Mouse (Mus musculus) ES-E14 (cell line): ENCODE results near the gene Oas1g. TPM values are rescaled to one million over a fixed set of nuclear protein-coding genes. Genes with fewer than 3 reads are reported as not detected.

Experiments
- DNase-seq: peaks from one replicate; pipeline ENCODE4 v3.0.0-alpha.2; 2013; ENCODE audit warnings: low read depth, low spot score
- H3K27ac ChIP-seq: 2 replicates; pipeline ENCODE4 v1.5.1; 2012; ENCODE audit warnings: low read depth, mild to moderate bottlenecking, low read length, moderate library complexity, mixed read lengths; ENCODE audit not compliant: poor library complexity, insufficient read depth, severe bottlenecking
- H3K36me3 ChIP-seq: 2 replicates; pipeline ENCODE4 v1.6.1; 2012; ENCODE audit warnings: mild to moderate bottlenecking, low read length, moderate library complexity, mixed read lengths; ENCODE audit not compliant: control insufficient read depth, poor library complexity, insufficient read depth, severe bottlenecking
- H3K4me1 ChIP-seq, 2 experiments: fragments of 150-350 bp in 1 of 2; sonication (generic) in 1 of 2; 2 replicates each; pipeline ENCODE4 v1.6.1; 2012; ENCODE audit warnings: low read length in 2 of 2, mild to moderate bottlenecking in 1 of 2, mixed read lengths in 1 of 2; ENCODE audit not compliant: control insufficient read depth in 2 of 2, insufficient read depth in 2 of 2, poor library complexity in 1 of 2
- H3K4me3 ChIP-seq, 2 experiments: fragments of 150-350 bp in 1 of 2; sonication (generic) in 1 of 2; 2 replicates each; pipeline ENCODE4 v1.5.1; 2012; ENCODE audit warnings: low read length in 2 of 2, low read depth in 1 of 2, mild to moderate bottlenecking in 1 of 2, mixed read lengths in 1 of 2; ENCODE audit not compliant: insufficient read depth in 1 of 2, poor library complexity in 1 of 2, severe bottlenecking in 1 of 2
- H3K9ac ChIP-seq: 2 replicates; pipeline ENCODE4 v1.6.1; 2012; ENCODE audit warnings: low read depth, mild to moderate bottlenecking, low read length, mixed read lengths; ENCODE audit not compliant: poor library complexity, insufficient read depth, severe bottlenecking
- H3K9me3 ChIP-seq: fragments of 150-350 bp; sonication (generic); 2 replicates; pipeline ENCODE4 v1.6.1; 2012; ENCODE audit warnings: low read depth, mild to moderate bottlenecking, low read length; ENCODE audit not compliant: control insufficient read depth, insufficient read depth
- CHD2 ChIP-seq: IDR thresholded peaks from 2 replicates; pipeline ENCODE4 v1.6.1; 2014; ENCODE audit warnings: mild to moderate bottlenecking, low read depth, low read length, inconsistent platforms
- HCFC1 ChIP-seq: IDR thresholded peaks from 2 replicates; pipeline ENCODE4 v1.6.1; 2012; ENCODE audit warnings: low read length, inconsistent platforms, borderline replicate concordance; ENCODE audit not compliant: insufficient read depth
- MAFK ChIP-seq: IDR thresholded peaks from 2 replicates; pipeline ENCODE4 v1.6.1; 2014; ENCODE audit warnings: mild to moderate bottlenecking, low read depth, low read length, inconsistent platforms; ENCODE audit not compliant: insufficient read depth
- ZC3H11A ChIP-seq: IDR thresholded peaks from 2 replicates; pipeline ENCODE4 v1.6.1; 2012; ENCODE audit warnings: low read depth, mild to moderate bottlenecking, inconsistent platforms, low read length, borderline replicate concordance
- ZNF384 ChIP-seq: IDR thresholded peaks from 2 replicates; pipeline ENCODE4 v1.6.1; 2012; ENCODE audit warnings: low read depth, low read length, inconsistent platforms
- in situ Hi-C, 2 experiments: fragments of 600-800 bp; cut with MboI; formaldehyde crosslinking; loops; one replicate each; pipeline ENCODE4 v1.15.1; 2025; ENCODE audit warnings: low sequenced_read_pairs in 2 of 2, inconsistent platforms in 1 of 2; ENCODE audit not compliant: unreplicated experiment in 2 of 2
- total RNA-seq: library from RNA; depleted of rRNA; stranded (reverse); fragments of 300-350 nt; gene quantifications from 2 replicates; pipeline ENCODE4 v1.2.3, GENCODE M21; 2012

Gene Oas1g
- total RNA-seq, 1 experiment: 9.1 TPM

DNA sequence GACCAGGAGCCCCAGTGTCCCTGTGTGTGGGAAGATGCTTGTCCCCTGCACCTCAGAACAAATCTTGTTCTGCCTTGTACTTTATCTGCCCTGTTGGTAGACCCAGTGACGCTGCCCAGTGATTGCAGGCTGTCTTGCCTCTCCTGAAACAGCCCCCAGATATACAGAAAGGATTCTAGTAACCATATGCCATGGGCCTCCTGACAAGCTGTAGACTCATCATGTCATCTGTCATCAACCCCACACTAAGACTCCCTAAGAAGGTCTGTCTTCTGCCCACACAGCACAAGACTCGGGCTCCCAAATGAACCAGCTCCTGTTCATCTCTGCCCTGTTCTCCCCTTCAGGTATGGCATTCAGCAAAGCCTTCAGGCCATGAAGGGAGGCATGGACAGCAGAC lies 28.2 kb downstream of the Oas1g start:
- no peak for TF ChIP-seq ZNF384
- no peak for TF ChIP-seq HCFC1
- no peak for TF ChIP-seq ZC3H11A
- no peak for TF ChIP-seq MAFK
- no peak for TF ChIP-seq CHD2
- Histone ChIP-seq H3K36me3 (no peaks in the 10 kb centered on the region), H3K27ac (no peak overlapping the region), H3K4me3 (no peak overlapping the region), H3K9me3 (no peaks in the 10 kb centered on the region), H3K9ac (no peak overlapping the region), H3K4me1 (peaks cover 0 to 9% of the 10 kb centered on the region in 2 experiments; a peak in 2 of 4 replicates)
- in situ Hi-C loops: no loop called here
- no peak for DNase-seq

DNA sequence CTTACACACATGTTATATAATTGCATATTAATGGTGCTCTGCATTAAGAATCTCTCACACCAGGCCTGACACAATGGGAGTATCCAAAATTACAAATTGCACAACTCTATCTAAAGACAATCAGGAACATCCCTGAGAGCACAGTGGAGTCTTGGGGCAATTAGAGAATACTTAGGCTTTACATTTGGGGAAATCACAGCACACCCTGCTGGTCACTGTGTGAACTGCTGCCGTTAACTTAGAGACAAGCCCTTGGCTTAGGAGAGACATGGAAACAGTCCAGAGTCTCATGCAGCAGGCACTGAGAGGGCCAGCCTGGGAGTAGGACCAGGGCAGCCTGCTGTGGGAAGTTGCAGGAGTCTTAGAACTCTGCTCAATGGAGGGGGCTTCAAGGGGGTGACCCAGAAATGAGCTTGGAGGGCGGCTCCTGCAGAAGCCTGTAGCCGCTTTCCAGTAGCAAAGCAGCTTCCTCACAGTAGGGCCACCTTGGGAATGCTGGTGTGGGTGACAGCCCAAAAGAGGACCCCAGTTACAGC lies 37.7 kb downstream of the Oas1g start:
- Histone ChIP-seq H3K9ac (no peak overlapping the region), H3K9me3 (no peaks in the 10 kb centered on the region), H3K4me1 (peaks cover 3 to 7% of the 10 kb centered on the region in 2 experiments), H3K36me3 (no peaks in the 10 kb centered on the region), H3K4me3 (no peak overlapping the region), H3K27ac (no peak overlapping the region)
- in situ Hi-C loops: no loop called here
- no peak for TF ChIP-seq HCFC1
- TF ChIP-seq CHD2: no peak
- TF ChIP-seq ZC3H11A: no peak
- no peak for TF ChIP-seq ZNF384
- no peak for TF ChIP-seq MAFK
- peak; percentile 74 for DNase-seq

- TF ChIP-seq HCFC1 (no peak), CHD2 (no peak), ZC3H11A (no peak), ZNF384 (no peak), MAFK (no peak)
- H3K4me3 ChIP-seq: no peak within 1 kb of the TSS
- DNase-seq: no peak
- no peak within 1 kb of the TSS for H3K27ac ChIP-seq
- in situ Hi-C loops: no loop called here
- no peak within 1 kb of the TSS for H3K9ac ChIP-seq
- 0 out of 4 replicates have a peak, but pooled peaks cover 0 to 1% of the 10 kb centered on the region in 2 experiments for H3K4me1 ChIP-seq
- no peaks in the 10 kb centered on the region for H3K36me3 ChIP-seq
- no peaks in the 10 kb centered on the region for H3K9me3 ChIP-seq
Observed at GRCm38 (mm10) chr5:120847067-120847466, 40.3 kb downstream of the Oas1g start, which contains the start of gene Oas1f. Gene Oas1f, plus strand, starts transcription at chr5:120847367.

DNA sequence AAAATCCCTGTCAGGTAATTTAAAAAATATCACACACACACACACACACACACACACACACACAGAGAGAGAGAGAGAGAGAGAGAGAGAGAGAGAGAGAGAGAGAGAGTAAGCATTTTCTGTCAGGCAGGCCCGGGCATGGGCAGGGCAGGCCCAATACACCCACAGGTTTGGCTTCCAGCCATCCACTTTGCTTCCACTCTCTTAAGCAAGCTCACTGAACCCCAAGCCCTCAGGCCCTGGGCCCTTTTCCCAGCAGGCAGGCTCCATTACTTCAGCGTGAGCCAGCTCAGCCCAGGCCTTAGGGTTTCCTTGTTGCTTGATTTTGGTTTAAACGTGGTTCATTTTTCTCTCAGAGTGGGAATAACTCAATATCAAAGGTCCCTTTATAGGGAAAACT lies 42.7 kb downstream of the Oas1g start:
- Histone ChIP-seq H3K4me1 (no peaks in the 10 kb centered on the region), H3K9ac (no peak overlapping the region), H3K9me3 (no peaks in the 10 kb centered on the region), H3K4me3 (no peak overlapping the region), H3K36me3 (no peaks in the 10 kb centered on the region), H3K27ac (no peak overlapping the region)
- DNase-seq: no peak
- in situ Hi-C loops: no loop called here
- TF ChIP-seq CHD2 (no peak), ZNF384 (no peak), MAFK (no peak), HCFC1 (no peak), ZC3H11A (no peak)
